Mouse (Mus musculus) liver, embryonic 13.5 days (tissue): ENCODE measurements around the gene Dync1li1. TPM values are rescaled to one million over a fixed set of nuclear protein-coding genes. Genes with fewer than 3 reads are reported as not detected.

Experiments used
- ATAC-seq: fragments of 200-750 bp; cut with Nextera tagmentation; 2 replicates; pipeline ENCODE4 v1.8.0; 2017; ENCODE audit warnings: low read depth, mild to moderate bottlenecking, moderate number of reproducible peaks, moderate library complexity
- DNase-seq: peaks from one replicate; pipeline ENCODE4 v3.0.0; 2022
- H3K27ac ChIP-seq: fragments of 300-500 bp; sonication (generic); 2 replicates; pipeline ENCODE4 v1.5.1; 2015; ENCODE audit warnings: moderate library complexity, mild to moderate bottlenecking, inconsistent platforms
- H3K27me3 ChIP-seq: fragments of 300-500 bp; sonication (generic); 2 replicates; pipeline ENCODE4 v1.6.1; 2015; ENCODE audit warnings: mild to moderate bottlenecking, inconsistent platforms
- H3K36me3 ChIP-seq: fragments of 300-500 bp; sonication (generic); 2 replicates; pipeline ENCODE4 v1.6.1; 2015; ENCODE audit warnings: mild to moderate bottlenecking, inconsistent platforms
- H3K4me1 ChIP-seq: fragments of 300-500 bp; sonication (generic); replicated peaks from 2 replicates; pipeline ENCODE4 v1.6.1; 2015; ENCODE audit warnings: inconsistent platforms
- H3K4me2 ChIP-seq: fragments of 300-500 bp; sonication (generic); 2 replicates; pipeline ENCODE4 v1.6.1; 2015; ENCODE audit warnings: inconsistent platforms, mild to moderate bottlenecking, moderate library complexity
- H3K4me3 ChIP-seq: fragments of 300-500 bp; sonication (generic); replicated peaks from 2 replicates; pipeline ENCODE4 v1.5.1; 2015; ENCODE audit warnings: mild to moderate bottlenecking, inconsistent platforms
- H3K9ac ChIP-seq: fragments of 300-500 bp; sonication (generic); 2 replicates; pipeline ENCODE4 v1.6.1; 2015; ENCODE audit warnings: mild to moderate bottlenecking, inconsistent platforms
- H3K9me3 ChIP-seq: fragments of 300-500 bp; sonication (generic); replicated peaks from 2 replicates; pipeline ENCODE4 v1.6.1; 2016; ENCODE audit warnings: inconsistent platforms
- WGBS: fragments of 180-500 bp; shearing (Covaris S2); methylation state at CpG from one replicate; pipeline ENCODE4 v1.1.7; 2015; ENCODE audit not compliant: insufficient replicate concordance; 5-methylcytosine and 5-hydroxymethylcytosine counted together
- polyA plus RNA-seq: library from polyadenylated mRNA; unstranded; fragments of >200 nt; fragmentation: Nextera tagmentation; extraction: Ambion mirVana; gene quantifications from 2 replicates; pipeline ENCODE4 v1.2.1, GENCODE M21; 2015

Gene Dync1li1
- polyA plus RNA-seq, 1 experiment from 2014 or later, result 23.2 TPM

- DNase-seq, result no peak
- ATAC-seq, result no peak
- H3K27ac ChIP-seq, result no peak overlapping the region; the same call in 1 of the 2 replicates
- peak overlapping the region; percentile 85 for H3K4me2 ChIP-seq
- no peaks in the 10 kb centered on the region for H3K9me3 ChIP-seq
- H3K27me3 ChIP-seq, result no peaks in the 10 kb centered on the region
- H3K9ac ChIP-seq, result no peak overlapping the region
- peaks cover 12% of the 10 kb centered on the region for H3K4me1 ChIP-seq
- WGBS, result 59% methylated on average over 9 of the region's 9 CpGs
- no peak overlapping the region; the same call in 1 of the 2 replicates for H3K4me3 ChIP-seq
- H3K36me3 ChIP-seq, result peaks cover 20% of the 10 kb centered on the region
Observed at GRCm38 (mm10) chr9:114752311-114752710, 63.7 kb downstream of the Dync1li1 start.

- Histone ChIP-seq H3K27ac (peak overlapping the region; percentile 54; the same call in 1 of the 2 replicates), H3K27me3 (no peaks in the 10 kb centered on the region), H3K4me2 (peak overlapping the region; percentile 85), H3K4me3 (peak overlapping the region; percentile 67), H3K36me3 (peaks cover 17% of the 10 kb centered on the region), H3K9me3 (no peaks in the 10 kb centered on the region), H3K4me1 (peaks cover 12% of the 10 kb centered on the region), H3K9ac (peak overlapping the region; percentile 73)
- ATAC-seq (peak; percentile 93), DNase-seq (peak; percentile 87)
- 5% methylated on average over 36 of the region's 36 CpGs for WGBS
Observed at GRCm38 (mm10) chr9:114752863-114753484, 64.4 kb downstream of the Dync1li1 start.

GRCm38 (mm10) chr9:114758272-114758671, 69.7 kb downstream of the Dync1li1 start:
- H3K9me3 ChIP-seq, result no peaks in the 10 kb centered on the region
- peaks cover 8% of the 10 kb centered on the region for H3K4me1 ChIP-seq
- H3K27ac ChIP-seq, result no peak overlapping the region
- ATAC-seq, result no peak
- H3K27me3 ChIP-seq, result no peaks in the 10 kb centered on the region
- no peak overlapping the region for H3K9ac ChIP-seq
- no peak overlapping the region for H3K4me2 ChIP-seq
- H3K36me3 ChIP-seq, result peaks cover 29% of the 10 kb centered on the region; the same call in 1 of the 2 replicates
- no peak overlapping the region for H3K4me3 ChIP-seq
- DNase-seq, result no peak
- 72% methylated on average over 7 of the region's 7 CpGs for WGBS

GRCm38 (mm10) chr9:114758801-114759200, 70.2 kb downstream of the Dync1li1 start:
- H3K36me3 ChIP-seq, result peaks cover 29% of the 10 kb centered on the region; the same call in 1 of the 2 replicates
- H3K4me1 ChIP-seq, result 0 out of 2 replicates have a peak, but pooled peaks cover 6% of the 10 kb centered on the region
- H3K4me2 ChIP-seq, result no peak overlapping the region
- no peak for ATAC-seq
- H3K27me3 ChIP-seq, result no peaks in the 10 kb centered on the region
- H3K4me3 ChIP-seq, result no peak overlapping the region
- 69% methylated on average over 5 of the region's 5 CpGs for WGBS
- H3K9ac ChIP-seq, result no peak overlapping the region
- DNase-seq, result no peak
- H3K27ac ChIP-seq, result no peak overlapping the region
- H3K9me3 ChIP-seq, result no peaks in the 10 kb centered on the region

GRCm38 (mm10) chr9:114759886-114760285, 71.3 kb downstream of the Dync1li1 start:
- no peak for DNase-seq
- no peak overlapping the region for H3K27ac ChIP-seq
- no peaks in the 10 kb centered on the region for H3K9me3 ChIP-seq
- H3K4me1 ChIP-seq, result 0 out of 2 replicates have a peak, but pooled peaks cover 6% of the 10 kb centered on the region
- no peak overlapping the region for H3K9ac ChIP-seq
- no peak overlapping the region for H3K4me3 ChIP-seq
- no peaks in the 10 kb centered on the region for H3K27me3 ChIP-seq
- ATAC-seq, result no peak
- H3K4me2 ChIP-seq, result no peak overlapping the region
- H3K36me3 ChIP-seq, result peaks cover 29% of the 10 kb centered on the region; the same call in 1 of the 2 replicates
- 71% methylated on average over 4 of the region's 4 CpGs for WGBS

- DNase-seq, result no peak
- Histone ChIP-seq H3K27me3 (no peaks in the 10 kb centered on the region), H3K27ac (no peak overlapping the region)
Observed at GRCm38 (mm10) chr9:114760353-114760752, 71.8 kb downstream of the Dync1li1 start.

GRCm38 (mm10) chr9:114761848-114762247, 73.3 kb downstream of the Dync1li1 start:
- ATAC-seq (no peak), DNase-seq (no peak)
- Histone ChIP-seq H3K27ac (no peak overlapping the region), H3K4me3 (no peak overlapping the region), H3K9me3 (no peaks in the 10 kb centered on the region), H3K4me1 (0 out of 2 replicates have a peak, but pooled peaks cover 6% of the 10 kb centered on the region), H3K27me3 (no peaks in the 10 kb centered on the region), H3K4me2 (no peak overlapping the region), H3K9ac (no peak overlapping the region), H3K36me3 (peaks cover 28% of the 10 kb centered on the region; the same call in 1 of the 2 replicates)
- 65% methylated on average over 11 of the region's 11 CpGs for WGBS

More at GRCm38 (mm10) chr9:114760353-114760752, 71.8 kb downstream of the Dync1li1 start:
- H3K36me3 ChIP-seq, result peaks cover 29% of the 10 kb centered on the region; the same call in 1 of the 2 replicates
- 65% methylated on average over 5 of the region's 5 CpGs for WGBS
- 0 out of 2 replicates have a peak, but pooled peaks cover 6% of the 10 kb centered on the region for H3K4me1 ChIP-seq
- no peak overlapping the region for H3K4me2 ChIP-seq
- no peak overlapping the region for H3K9ac ChIP-seq
- H3K4me3 ChIP-seq, result no peak overlapping the region
- no peak for ATAC-seq
- H3K9me3 ChIP-seq, result no peaks in the 10 kb centered on the region

- Histone ChIP-seq H3K9me3 (no peaks in the 10 kb centered on the region), H3K4me2 (no peak overlapping the region), H3K36me3 (peaks cover 20% of the 10 kb centered on the region; the same call in 1 of the 2 replicates), H3K4me3 (no peak overlapping the region), H3K27me3 (no peaks in the 10 kb centered on the region), H3K27ac (no peak overlapping the region), H3K4me1 (peaks cover 4% of the 10 kb centered on the region; the same call in 1 of the 2 replicates), H3K9ac (no peak overlapping the region)
- ATAC-seq (no peak), DNase-seq (no peak)
- 60% methylated on average over 13 of the region's 13 CpGs for WGBS
Observed at GRCm38 (mm10) chr9:114763341-114763740, 74.8 kb downstream of the Dync1li1 start.

- Histone ChIP-seq H3K9me3 (no peaks in the 10 kb centered on the region), H3K4me1 (no peaks in the 10 kb centered on the region; the same call in 1 of the 2 replicates), H3K36me3 (peaks cover 11% of the 10 kb centered on the region; the same call in 1 of the 2 replicates), H3K4me3 (no peak overlapping the region), H3K27me3 (no peaks in the 10 kb centered on the region), H3K9ac (no peak overlapping the region), H3K27ac (no peak overlapping the region), H3K4me2 (no peak overlapping the region)
- 77% methylated on average over 13 of the region's 13 CpGs for WGBS
- DNase-seq (no peak), ATAC-seq (no peak)
Observed at GRCm38 (mm10) chr9:114767030-114767429, 78.4 kb downstream of the Dync1li1 start.

- Histone ChIP-seq H3K4me2 (no peak overlapping the region), H3K4me1 (no peaks in the 10 kb centered on the region; the same call in 1 of the 2 replicates), H3K9ac (no peak overlapping the region), H3K27me3 (no peaks in the 10 kb centered on the region), H3K9me3 (no peaks in the 10 kb centered on the region), H3K27ac (no peak overlapping the region), H3K4me3 (no peak overlapping the region), H3K36me3 (peaks cover 13% of the 10 kb centered on the region)
- DNase-seq, result no peak
- ATAC-seq, result no peak
- 76% methylated on average over 2 of the region's 2 CpGs for WGBS
Observed at GRCm38 (mm10) chr9:114767507-114767906, 78.9 kb downstream of the Dync1li1 start.

GRCm38 (mm10) chr9:114768066-114768465, 79.5 kb downstream of the Dync1li1 start:
- Histone ChIP-seq H3K9ac (no peak overlapping the region), H3K36me3 (peaks cover 12% of the 10 kb centered on the region), H3K27ac (no peak overlapping the region), H3K4me2 (no peak overlapping the region), H3K27me3 (no peaks in the 10 kb centered on the region), H3K4me3 (no peak overlapping the region), H3K4me1 (no peaks in the 10 kb centered on the region; the same call in 1 of the 2 replicates), H3K9me3 (no peaks in the 10 kb centered on the region)
- no peak for ATAC-seq
- DNase-seq, result no peak
- 60% methylated on average over 10 of the region's 10 CpGs for WGBS
